Mouse (Mus musculus) midbrain, embryonic 16.5 days (tissue): ENCODE results near the gene Vangl1. TPM values are rescaled to one million over a fixed set of nuclear protein-coding genes. Genes with fewer than 3 reads are reported as not detected.

Experiments
- ATAC-seq: fragments of 200-750 bp; cut with Nextera tagmentation; 2 replicates; pipeline ENCODE4 v1.8.0; 2017; ENCODE audit warnings: moderate TSS enrichment
- H3K27ac ChIP-seq: fragments of 300-500 bp; sonication (generic); 2 replicates; pipeline ENCODE4 v1.5.1; 2014; ENCODE audit warnings: mild to moderate bottlenecking, low read length, mixed read lengths
- H3K27me3 ChIP-seq: fragments of 300-500 bp; sonication (generic); 2 replicates; pipeline ENCODE4 v1.6.1; 2014; ENCODE audit warnings: low read depth, low read length, mixed read lengths; ENCODE audit not compliant: control insufficient read depth, insufficient read depth
- H3K36me3 ChIP-seq: fragments of 300-500 bp; sonication (generic); 2 replicates; pipeline ENCODE4 v1.6.1; 2014; ENCODE audit warnings: mild to moderate bottlenecking, low read length, moderate library complexity, mixed read lengths; ENCODE audit not compliant: control insufficient read depth, insufficient read depth
- H3K4me1 ChIP-seq: fragments of 300-500 bp; sonication (generic); 2 replicates; pipeline ENCODE4 v1.6.1; 2014; ENCODE audit warnings: mild to moderate bottlenecking, low read length, mixed read lengths; ENCODE audit not compliant: control insufficient read depth, insufficient read depth
- H3K4me2 ChIP-seq: fragments of 300-500 bp; sonication (generic); 2 replicates; pipeline ENCODE4 v1.6.1; 2014; ENCODE audit warnings: mild to moderate bottlenecking, low read length, mixed read lengths
- H3K4me3 ChIP-seq: fragments of 300-500 bp; sonication (generic); 2 replicates; pipeline ENCODE4 v1.5.1; 2014; ENCODE audit warnings: low read depth, mild to moderate bottlenecking, low read length, moderate library complexity, mixed read lengths
- H3K9ac ChIP-seq: fragments of 300-500 bp; sonication (generic); 2 replicates; pipeline ENCODE4 v1.6.1; 2014; ENCODE audit warnings: low read depth, low read length, mixed read lengths
- H3K9me3 ChIP-seq: fragments of 300-500 bp; sonication (generic); replicated peaks from 2 replicates; pipeline ENCODE4 v1.6.1; 2014; ENCODE audit warnings: mild to moderate bottlenecking, low read length, mixed read lengths; ENCODE audit not compliant: control insufficient read depth, poor library complexity, severe bottlenecking
- WGBS: fragments of 180-500 bp; shearing (Covaris S2); extraction: QIAGEN DNeasy Blood & Tissue Kit; methylation state at CpG from one replicate; pipeline ENCODE4 v1.1.7; 2014; 5-methylcytosine and 5-hydroxymethylcytosine counted together
- polyA plus RNA-seq: library from polyadenylated mRNA; unstranded; fragments of >200 nt; fragmentation: Nextera tagmentation; extraction: Ambion mirVana; gene quantifications from 2 replicates; pipeline ENCODE4 v1.2.1, GENCODE M21; 2015

Gene Vangl1
- polyA plus RNA-seq, 1 experiment from 2014 or later = 8.9 TPM

- H3K4me2 ChIP-seq = no peak overlapping the region
- H3K4me1 ChIP-seq = peaks cover 16% of the 10 kb centered on the region
- no peaks in the 10 kb centered on the region for H3K9me3 ChIP-seq
- H3K36me3 ChIP-seq = no peaks in the 10 kb centered on the region
- peak; percentile 74 for ATAC-seq
- H3K27me3 ChIP-seq = no peaks in the 10 kb centered on the region
- 55% methylated on average over 10 of the region's 10 CpGs for WGBS
- no peak overlapping the region for H3K4me3 ChIP-seq
- peak overlapping the region; percentile 78 for H3K27ac ChIP-seq
- H3K9ac ChIP-seq = peak overlapping the region; percentile 14; the same call in 1 of the 2 replicates
Measured at GRCm38 (mm10) chr3:102137158-102137557, 67.3 kb downstream of the Vangl1 start.

- no peak for ATAC-seq
- Histone ChIP-seq H3K27ac (no peak overlapping the region), H3K36me3 (no peaks in the 10 kb centered on the region), H3K4me1 (peaks cover 16% of the 10 kb centered on the region), H3K27me3 (no peaks in the 10 kb centered on the region), H3K9ac (no peak overlapping the region), H3K9me3 (no peaks in the 10 kb centered on the region), H3K4me3 (no peak overlapping the region), H3K4me2 (no peak overlapping the region)
- WGBS = 25% methylated on average over 10 of the region's 10 CpGs
Measured at GRCm38 (mm10) chr3:102135389-102136113, 68.9 kb downstream of the Vangl1 start.

GRCm38 (mm10) chr3:102131627-102132324 is 72.7 kb downstream of the Vangl1 start:
- ATAC-seq = peak; percentile 76
- peaks cover 4% of the 10 kb centered on the region for H3K4me1 ChIP-seq
- no peaks in the 10 kb centered on the region for H3K27me3 ChIP-seq
- 0 out of 2 replicates have a peak overlapping the region, but pooled peaks have one; percentile 33 for H3K27ac ChIP-seq
- H3K9me3 ChIP-seq = no peaks in the 10 kb centered on the region
- H3K9ac ChIP-seq = no peak overlapping the region
- no peak overlapping the region for H3K4me2 ChIP-seq
- H3K36me3 ChIP-seq = no peaks in the 10 kb centered on the region
- H3K4me3 ChIP-seq = no peak overlapping the region
- WGBS = 68% methylated on average over 9 of the region's 9 CpGs

GRCm38 (mm10) chr3:102130478-102130877 is 74.0 kb downstream of the Vangl1 start:
- H3K36me3 ChIP-seq = no peaks in the 10 kb centered on the region
- peaks cover 3% of the 10 kb centered on the region for H3K4me1 ChIP-seq
- ATAC-seq = no peak
- H3K4me2 ChIP-seq = no peak overlapping the region
- H3K9me3 ChIP-seq = no peaks in the 10 kb centered on the region
- no peak overlapping the region for H3K9ac ChIP-seq
- H3K4me3 ChIP-seq = no peak overlapping the region
- 63% methylated on average over 6 of the region's 6 CpGs for WGBS
- H3K27ac ChIP-seq = no peak overlapping the region
- H3K27me3 ChIP-seq = no peaks in the 10 kb centered on the region

GRCm38 (mm10) chr3:102128242-102128641 is 76.3 kb downstream of the Vangl1 start:
- no peaks in the 10 kb centered on the region for H3K27me3 ChIP-seq
- H3K9me3 ChIP-seq = no peaks in the 10 kb centered on the region
- H3K4me1 ChIP-seq = no peaks in the 10 kb centered on the region
- H3K9ac ChIP-seq = no peak overlapping the region
- 90% methylated on average over 2 of the region's 2 CpGs for WGBS
- no peak for ATAC-seq
- H3K36me3 ChIP-seq = no peaks in the 10 kb centered on the region
- H3K27ac ChIP-seq = no peak overlapping the region
- H3K4me3 ChIP-seq = no peak overlapping the region
- H3K4me2 ChIP-seq = no peak overlapping the region

- WGBS = 84% methylated on average over 2 of the region's 2 CpGs
- H3K27me3 ChIP-seq = no peaks in the 10 kb centered on the region
- no peak overlapping the region for H3K4me2 ChIP-seq
- H3K9ac ChIP-seq = no peak overlapping the region
- no peaks in the 10 kb centered on the region for H3K4me1 ChIP-seq
- H3K36me3 ChIP-seq = no peaks in the 10 kb centered on the region
- ATAC-seq = no peak
- no peak overlapping the region for H3K4me3 ChIP-seq
- H3K9me3 ChIP-seq = no peaks in the 10 kb centered on the region
- H3K27ac ChIP-seq = no peak overlapping the region
Measured at GRCm38 (mm10) chr3:102127114-102127513, 77.4 kb downstream of the Vangl1 start.

GRCm38 (mm10) chr3:102125546-102125945 is 78.9 kb downstream of the Vangl1 start:
- H3K36me3 ChIP-seq = no peaks in the 10 kb centered on the region
- no peak for ATAC-seq
- WGBS = 47% methylated on average over 1 of the region's 1 CpGs
- H3K27ac ChIP-seq = no peak overlapping the region
- H3K4me3 ChIP-seq = no peak overlapping the region
- no peak overlapping the region for H3K9ac ChIP-seq
- H3K27me3 ChIP-seq = no peaks in the 10 kb centered on the region
- no peaks in the 10 kb centered on the region for H3K4me1 ChIP-seq
- no peak overlapping the region for H3K4me2 ChIP-seq
- H3K9me3 ChIP-seq = no peaks in the 10 kb centered on the region

GRCm38 (mm10) chr3:102123654-102124053 is 80.8 kb downstream of the Vangl1 start:
- ATAC-seq = no peak
- Histone ChIP-seq H3K4me2 (no peak overlapping the region), H3K4me3 (no peak overlapping the region), H3K9me3 (no peaks in the 10 kb centered on the region), H3K27ac (no peak overlapping the region), H3K9ac (no peak overlapping the region), H3K4me1 (no peaks in the 10 kb centered on the region), H3K27me3 (no peaks in the 10 kb centered on the region), H3K36me3 (no peaks in the 10 kb centered on the region)
- WGBS = 76% methylated on average over 6 of the region's 6 CpGs

- ATAC-seq = no peak
Measured at GRCm38 (mm10) chr3:102122046-102122445, 82.4 kb downstream of the Vangl1 start.

More at GRCm38 (mm10) chr3:102122046-102122445, 82.4 kb downstream of the Vangl1 start:
- Histone ChIP-seq H3K36me3 (no peaks in the 10 kb centered on the region), H3K9ac (no peak overlapping the region), H3K4me3 (no peak overlapping the region), H3K27me3 (no peaks in the 10 kb centered on the region), H3K9me3 (no peaks in the 10 kb centered on the region), H3K27ac (no peak overlapping the region), H3K4me1 (no peaks in the 10 kb centered on the region), H3K4me2 (no peak overlapping the region)
- WGBS = 70% methylated on average over 7 of the region's 7 CpGs
